Comparison of ENCODE assay signal across 8 mouse cellular contexts in the genomic region with DNA sequence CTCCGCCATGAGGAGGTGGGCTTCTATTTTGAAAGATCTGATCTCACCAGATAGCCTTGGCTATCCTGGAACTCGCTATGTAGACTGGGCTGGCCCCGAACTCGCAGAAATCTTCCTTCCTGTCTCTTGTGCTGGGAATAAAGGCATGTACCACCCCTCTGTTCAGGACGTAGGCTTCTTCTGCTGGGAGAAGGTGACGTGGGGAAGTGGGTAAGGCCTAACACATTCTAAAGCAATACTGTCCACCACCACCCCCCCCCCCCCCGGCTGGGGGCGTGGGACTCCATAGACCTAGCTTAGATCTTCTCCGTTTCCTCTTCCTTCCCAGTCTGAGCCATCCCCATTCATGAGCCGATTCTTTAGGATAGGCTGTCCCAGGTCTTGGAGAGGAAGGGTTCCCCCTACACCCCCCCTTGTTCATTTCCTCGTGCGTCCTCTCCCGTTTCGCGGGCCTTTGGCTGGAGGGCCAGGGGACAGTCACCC. TPM values are rescaled to one million over a fixed set of nuclear protein-coding genes. Genes with fewer than 3 reads are reported as not detected.
A peak's percentile ranks its signal among the peaks of the same experiment; 100 is the strongest.
DNase-seq lines count a peak whose midpoint lies in the region; ATAC-seq and TF ChIP-seq lines count a peak whose summit lies in the region.

No protein-coding gene starts in this region.

- peaks cover 7% of the 10 kb centered on the region for H3K36me3 ChIP-seq in forebrain, embryonic 13.5 days (ENCODE audit: poor library complexity, severe bottlenecking)
- H3K36me3 ChIP-seq in kidney, postnatal 0 days (ENCODE audit: insufficient read depth, low read length) = peaks cover under 1% of the 10 kb centered on the region; the same call in 1 of the 2 replicates
- H3K36me3 ChIP-seq in midbrain, embryonic 14.5 days (ENCODE audit: control insufficient read depth, insufficient read depth, low read length) = peaks cover 8% of the 10 kb centered on the region

- no peaks in the 10 kb centered on the region for H3K9me3 ChIP-seq in forebrain, embryonic 13.5 days (replicated peaks)
- no peaks in the 10 kb centered on the region for H3K9me3 ChIP-seq in kidney, postnatal 0 days (replicated peaks; ENCODE audit: low read length)
- H3K9me3 ChIP-seq in midbrain, embryonic 14.5 days (ENCODE audit: control insufficient read depth, low read length) = no peaks in the 10 kb centered on the region

- peaks cover 43% of the 10 kb centered on the region for H3K4me1 ChIP-seq in forebrain, embryonic 13.5 days
- peaks cover 18% of the 10 kb centered on the region for H3K4me1 ChIP-seq in kidney, postnatal 0 days (replicated peaks; ENCODE audit: insufficient read depth, low read length)
- H3K4me1 ChIP-seq in midbrain, embryonic 14.5 days (ENCODE audit: control insufficient read depth, insufficient read depth, low read length) = peaks cover 36% of the 10 kb centered on the region

- TF ChIP-seq CTCF in kidney, postnatal 0 days (IDR thresholded peaks at IDR 0.05; ENCODE audit: low read depth) = no peak

- peak; percentile 16 for ATAC-seq in forebrain, embryonic 13.5 days
- peak; percentile 31 for ATAC-seq in kidney, postnatal 0 days (replicated peaks; ENCODE audit: low FRiP score, low read depth)
- peak; percentile 35 for ATAC-seq in midbrain, embryonic 14.5 days (ENCODE audit: low FRiP score, low TSS enrichment)

- H3K27me3 ChIP-seq in forebrain, embryonic 13.5 days = 0 out of 2 replicates have a peak, but pooled peaks cover 3% of the 10 kb centered on the region
- H3K27me3 ChIP-seq in kidney, postnatal 0 days (ENCODE audit: insufficient read depth, low read length) = no peaks in the 10 kb centered on the region
- H3K27me3 ChIP-seq in midbrain, embryonic 14.5 days (ENCODE audit: control insufficient read depth, insufficient read depth, low read length) = no peaks in the 10 kb centered on the region; the same call in 1 of the 2 replicates

- peak overlapping the region; percentile 97 for H3K4me3 ChIP-seq in forebrain, embryonic 13.5 days
- peak overlapping the region; percentile 76 for H3K4me3 ChIP-seq in kidney, postnatal 0 days (replicated peaks; ENCODE audit: low read depth, low read length)
- peak overlapping the region; percentile 99 for H3K4me3 ChIP-seq in midbrain, embryonic 14.5 days (replicated peaks; ENCODE audit: low read depth, low read length)

- peak overlapping the region; percentile 99 for H3K9ac ChIP-seq in forebrain, embryonic 13.5 days
- H3K9ac ChIP-seq in kidney, postnatal 0 days (ENCODE audit: low read depth, low read length) = peak overlapping the region; percentile 86
- H3K9ac ChIP-seq in midbrain, embryonic 14.5 days (replicated peaks; ENCODE audit: low read length) = peak overlapping the region; percentile 100

- 0% methylated on average over 14 of the region's 15 CpGs for WGBS in forebrain, embryonic 13.5 days
- 0% methylated on average over 12 of the region's 15 CpGs for WGBS in kidney, postnatal 0 days
- 0% methylated on average over 15 of the region's 15 CpGs for WGBS in midbrain, embryonic 14.5 days

- H3K27ac ChIP-seq in forebrain, embryonic 13.5 days = peak overlapping the region; percentile 98
- H3K27ac ChIP-seq in kidney, postnatal 0 days = peak overlapping the region; percentile 95
- peak overlapping the region; percentile 98 for H3K27ac ChIP-seq in midbrain, embryonic 14.5 days (replicated peaks; ENCODE audit: low read depth, low read length)

- peak; percentile 63 for DNase-seq in retina, embryonic 14.5 days (ENCODE audit: low spot score)
- DNase-seq in retina, postnatal 1 day = no peak
- DNase-seq in kidney, postnatal 0 days (ENCODE audit: low spot score) = peak; percentile 88
- DNase-seq in midbrain, embryonic 14.5 days = no peak
- DNase-seq in embryo, embryonic 10.5 days (ENCODE audit: low spot score) = no peak
- no peak for DNase-seq in adrenal gland, adult (ENCODE audit: inconsistent age in 2 of 2, low spot score in 1 of 2)
- DNase-seq in urinary bladder, postnatal 14 days (ENCODE audit: low spot score) = no peak

- peak overlapping the region; percentile 99 for H3K4me2 ChIP-seq in forebrain, embryonic 13.5 days
- H3K4me2 ChIP-seq in kidney, postnatal 0 days (ENCODE audit: low read length) = peak overlapping the region; percentile 82
- peak overlapping the region; percentile 93 for H3K4me2 ChIP-seq in midbrain, embryonic 14.5 days (ENCODE audit: low read length)

RNA-seq across cellular contexts. Expression of a gene that starts 1.3 kb away (rescaled TPM):
- polyA plus RNA-seq in forebrain, embryonic 13.5 days (2015; fragmentation: Nextera tagmentation; extraction: Ambion mirVana) = 521 and 522 TPM in 2 replicates
- polyA plus RNA-seq in kidney, postnatal 0 days (2015; fragmentation: Nextera tagmentation; extraction: Ambion mirVana) = 175 and 205 TPM in 2 replicates
- polyA plus RNA-seq in midbrain, embryonic 14.5 days (2014; fragmentation: Nextera tagmentation; extraction: Ambion mirVana) = 521 and 580 TPM in 2 replicates

RNA-seq across cellular contexts. Expression of a gene that starts 54.9 kb away (rescaled TPM):
- polyA plus RNA-seq in forebrain, embryonic 13.5 days (2015; fragmentation: Nextera tagmentation; extraction: Ambion mirVana) = 15,903 and 18,325 TPM in 2 replicates
- polyA plus RNA-seq in kidney, postnatal 0 days (2015; fragmentation: Nextera tagmentation; extraction: Ambion mirVana) = 14,836 and 15,514 TPM in 2 replicates
- 16,375 and 16,992 TPM in 2 replicates for polyA plus RNA-seq in midbrain, embryonic 14.5 days (2014; fragmentation: Nextera tagmentation; extraction: Ambion mirVana)

Comparison
In these comparisons a context has a peak if more than half of its experiments do, and no peak if none do; other contexts are left out.
1. DNase-seq: peak in retina, embryonic 14.5 days (single experiment) and kidney, postnatal 0 days (single experiment); none in retina, postnatal 1 day (single experiment), midbrain, embryonic 14.5 days (single experiment), embryo, embryonic 10.5 days (single experiment), adrenal gland, adult (0 of 2) and urinary bladder, postnatal 14 days (single experiment).
2. Peak in every context shown above with its lines, with median percentiles within 50 percentile points of each other: ATAC-seq, H3K27ac ChIP-seq, H3K4me2 ChIP-seq, H3K4me3 ChIP-seq and H3K9ac ChIP-seq.